Mouse (Mus musculus) frontal cortex, postnatal 36 days (tissue): ENCODE measurements around the gene Galp.
"Not testable (repeated sequence)": the region's sequence is repeated elsewhere in the genome, so short reads cannot be mapped to it uniquely, and the experiment has no call there.

Experiments used
- DNase-seq, 2 experiments: peaks; one replicate each; pipeline ENCODE4 v3.0.0; 2022; ENCODE audit warnings: low spot score in 2 of 2

Gene Galp

GRCm38 (mm10) chr7:6258232-6259220 lies 61.6 kb downstream of the Galp start:
- no peak for DNase-seq

GRCm38 (mm10) chr7:6260004-6260403 lies 63.1 kb downstream of the Galp start:
- not testable (repeated sequence) for DNase-seq

GRCm38 (mm10) chr7:6262120-6262519 lies 65.2 kb downstream of the Galp start:
- DNase-seq = no peak

- no peak for DNase-seq
These were observed 66.1 kb downstream of the Galp start for GRCm38 (mm10) chr7:6262984-6263383.

GRCm38 (mm10) chr7:6265695-6266094 lies 68.8 kb downstream of the Galp start:
- DNase-seq = no peak
